Mouse (Mus musculus): ENCODE results near the gene Arl5c.

The Arl5c gene

GRCm38 (mm10) chr11:97995564-97996288 is at the start of gene Arl5c:
TSS of gene Arl5c (minus strand) at chr11:97996181.
- DNase-seq (ENCODE audit: low read depth): peak; percentile 87

GRCm38 (mm10) chr11:98045596-98045995 is 49.6 kb upstream of the Arl5c start:
- DNase-seq (ENCODE audit: low read depth): no peak

GRCm38 (mm10) chr11:98044074-98044473 is 48.1 kb upstream of the Arl5c start:
- no peak for DNase-seq (ENCODE audit: low read depth)

GRCm38 (mm10) chr11:98042741-98043140 is 46.8 kb upstream of the Arl5c start:
- no peak for DNase-seq (ENCODE audit: low read depth)

- DNase-seq (ENCODE audit: low read depth): no peak
These were observed 45.0 kb upstream of the Arl5c start for GRCm38 (mm10) chr11:98040975-98041374.

- DNase-seq (ENCODE audit: low read depth): no peak
These were observed 41.9 kb upstream of the Arl5c start for GRCm38 (mm10) chr11:98037871-98038270.

GRCm38 (mm10) chr11:98035977-98036377 is 40.0 kb upstream of the Arl5c start:
- no peak for DNase-seq (ENCODE audit: low read depth)

- DNase-seq (ENCODE audit: low read depth): no peak
These were observed 38.9 kb upstream of the Arl5c start for GRCm38 (mm10) chr11:98034840-98035239.

- DNase-seq (ENCODE audit: low read depth): no peak
These were observed 38.1 kb upstream of the Arl5c start for GRCm38 (mm10) chr11:98034061-98034460.

GRCm38 (mm10) chr11:98031443-98031770 is 35.4 kb upstream of the Arl5c start:
- DNase-seq (ENCODE audit: low read depth): peak; percentile 87

- DNase-seq (ENCODE audit: low read depth): peak; percentile 51
These were observed 34.9 kb upstream of the Arl5c start for GRCm38 (mm10) chr11:98030701-98031442.

GRCm38 (mm10) chr11:98027785-98028184 is 31.8 kb upstream of the Arl5c start:
- no peak for DNase-seq (ENCODE audit: low read depth)

GRCm38 (mm10) chr11:98027297-98027688 is 31.3 kb upstream of the Arl5c start:
- DNase-seq (ENCODE audit: low read depth): no peak

- DNase-seq (ENCODE audit: low read depth): peak; percentile 96
These were observed 30.8 kb upstream of the Arl5c start, which contains the start of gene Rpl19 for GRCm38 (mm10) chr11:98026570-98027296. TSS of gene Rpl19 (plus strand) at chr11:98026710.

GRCm38 (mm10) chr11:98026248-98026569 is 30.2 kb upstream of the Arl5c start:
- no peak for DNase-seq (ENCODE audit: low read depth)

GRCm38 (mm10) chr11:98024516-98024915 is 28.5 kb upstream of the Arl5c start:
- no peak for DNase-seq (ENCODE audit: low read depth)

- peak; percentile 70 for DNase-seq (ENCODE audit: low read depth)
These were observed 26.8 kb upstream of the Arl5c start, which contains the start of gene Cacnb1 for GRCm38 (mm10) chr11:98022555-98023371. TSS of gene Cacnb1 (minus strand) at chr11:98023034.

- no peak for DNase-seq (ENCODE audit: low read depth)
These were observed 26.2 kb upstream of the Arl5c start for GRCm38 (mm10) chr11:98022253-98022554.

GRCm38 (mm10) chr11:98021565-98022252 is 25.7 kb upstream of the Arl5c start:
- peak; percentile 43 for DNase-seq (ENCODE audit: low read depth)

- no peak for DNase-seq (ENCODE audit: low read depth)
These were observed 25.1 kb upstream of the Arl5c start for GRCm38 (mm10) chr11:98021118-98021517.

GRCm38 (mm10) chr11:98020710-98021109 is 24.7 kb upstream of the Arl5c start:
- DNase-seq (ENCODE audit: low read depth): peak; percentile 47

Measured in naive thymus-derived CD4-positive, alpha-beta T cell, adult 2 months (primary cell).